Mouse (Mus musculus) testis, adult 2 months (tissue): ENCODE data around the gene Lim2.

Source experiments
- CTCF ChIP-seq: fragments of 200-500 bp; IDR thresholded peaks from 2 replicates; pipeline ENCODE4 v1.5.1; 2012; ENCODE audit warnings: low read depth, mild to moderate bottlenecking, inconsistent platforms, low read length, moderate library complexity; ENCODE audit not compliant: control insufficient read depth, insufficient read depth, insufficient replicate concordance
- POLR2A ChIP-seq: fragments of 200-500 bp; IDR thresholded peaks from 2 replicates; pipeline ENCODE4 v1.6.1; 2012; ENCODE audit warnings: low read depth, mild to moderate bottlenecking, inconsistent platforms, low read length, moderate library complexity; ENCODE audit not compliant: control insufficient read depth

GRCm38 (mm10) chr7:43432891-43433290, 5.4 kb downstream of the Lim2 start:
- TF ChIP-seq POLR2A (no peak), CTCF (no peak)
